Mouse (Mus musculus): ENCODE results near the gene Kidins220. TPM values are rescaled to one million over a fixed set of nuclear protein-coding genes. Genes with fewer than 3 reads are reported as not detected.

Gene Kidins220
- polyA plus RNA-seq, 1 experiment: 44.5 TPM

- no peak overlapping the region for H3K27ac ChIP-seq (ENCODE audit: insufficient read depth, low read length)
- H3K27me3 ChIP-seq (ENCODE audit: control insufficient read depth, insufficient read depth, low read length, poor library complexity, severe bottlenecking): no peaks in the 10 kb centered on the region
- H3K4me3 ChIP-seq (ENCODE audit: low read depth, low read length): no peak overlapping the region
- H3K36me3 ChIP-seq (ENCODE audit: control insufficient read depth, insufficient read depth, low read length, poor library complexity, severe bottlenecking): 0 out of 2 replicates have a peak, but pooled peaks cover 5% of the 10 kb centered on the region
- H3K9ac ChIP-seq (ENCODE audit: low read depth, poor library complexity, severe bottlenecking): no peak overlapping the region
- TF ChIP-seq EP300 (IDR thresholded peaks at IDR 0.05; ENCODE audit: insufficient read depth, low read depth, low read length): no peak
- no peak for TF ChIP-seq POLR2A (IDR thresholded peaks at IDR 0.05; ENCODE audit: insufficient read depth, low read length)
- no peak for TF ChIP-seq CTCF (IDR thresholded peaks at IDR 0.05; ENCODE audit: low read depth, low read length)
- H3K4me1 ChIP-seq (ENCODE audit: control insufficient read depth, insufficient read depth, low read length): no peaks in the 10 kb centered on the region
- no peaks in the 10 kb centered on the region for H3K9me3 ChIP-seq (replicated peaks; ENCODE audit: control insufficient read depth, insufficient read depth, low read length, poor library complexity, severe bottlenecking)
Measured at GRCm38 (mm10) chr12:25012555-25013540, 38.1 kb downstream of the Kidins220 start.

- Histone ChIP-seq H3K36me3 (ENCODE audit: control insufficient read depth, insufficient read depth, low read length, poor library complexity, severe bottlenecking) (0 out of 2 replicates have a peak, but pooled peaks cover 5% of the 10 kb centered on the region), H3K9ac (ENCODE audit: low read depth, poor library complexity, severe bottlenecking) (no peak overlapping the region), H3K27me3 (ENCODE audit: control insufficient read depth, insufficient read depth, low read length, poor library complexity, severe bottlenecking) (no peaks in the 10 kb centered on the region), H3K9me3 (replicated peaks; ENCODE audit: control insufficient read depth, insufficient read depth, low read length, poor library complexity, severe bottlenecking) (no peaks in the 10 kb centered on the region), H3K4me1 (ENCODE audit: control insufficient read depth, insufficient read depth, low read length) (no peaks in the 10 kb centered on the region), H3K4me3 (ENCODE audit: low read depth, low read length) (no peak overlapping the region), H3K27ac (ENCODE audit: insufficient read depth, low read length) (no peak overlapping the region)
- TF ChIP-seq POLR2A (IDR thresholded peaks at IDR 0.05; ENCODE audit: insufficient read depth, low read length) (no peak), CTCF (IDR thresholded peaks at IDR 0.05; ENCODE audit: low read depth, low read length) (no peak), EP300 (IDR thresholded peaks at IDR 0.05; ENCODE audit: insufficient read depth, low read depth, low read length) (no peak)
Measured at GRCm38 (mm10) chr12:25014307-25014927, 39.7 kb downstream of the Kidins220 start.

DNA sequence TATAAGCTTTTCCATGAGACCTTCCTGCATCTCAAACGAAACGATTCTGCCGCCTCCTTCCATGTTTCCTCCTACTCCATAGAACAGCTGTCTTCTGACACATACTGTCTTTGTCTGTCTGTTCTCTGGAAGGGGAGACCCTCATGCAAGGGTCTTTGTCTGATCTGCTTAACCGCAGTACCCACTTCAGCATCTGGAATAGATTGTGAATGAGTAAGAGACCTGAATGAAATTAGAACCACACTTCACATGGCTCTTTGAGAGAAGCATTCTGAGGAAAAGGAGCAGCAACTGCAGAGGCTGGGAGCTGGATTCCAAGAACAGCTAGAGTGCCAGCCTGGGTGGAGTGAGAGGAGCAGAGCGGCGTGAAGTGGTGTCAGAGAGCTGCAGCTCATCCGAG is 40.2 kb downstream of the Kidins220 start:
- no peaks in the 10 kb centered on the region for H3K4me1 ChIP-seq (ENCODE audit: control insufficient read depth, insufficient read depth, low read length)

GRCm38 (mm10) chr12:25016995-25017394 is 42.3 kb downstream of the Kidins220 start:
- Histone ChIP-seq H3K36me3 (ENCODE audit: control insufficient read depth, insufficient read depth, low read length, poor library complexity, severe bottlenecking) (0 out of 2 replicates have a peak, but pooled peaks cover 2% of the 10 kb centered on the region), H3K4me3 (ENCODE audit: low read depth, low read length) (no peak overlapping the region), H3K9me3 (replicated peaks; ENCODE audit: control insufficient read depth, insufficient read depth, low read length, poor library complexity, severe bottlenecking) (no peaks in the 10 kb centered on the region), H3K27me3 (ENCODE audit: control insufficient read depth, insufficient read depth, low read length, poor library complexity, severe bottlenecking) (no peaks in the 10 kb centered on the region), H3K4me1 (ENCODE audit: control insufficient read depth, insufficient read depth, low read length) (no peaks in the 10 kb centered on the region), H3K9ac (ENCODE audit: low read depth, poor library complexity, severe bottlenecking) (no peak overlapping the region), H3K27ac (ENCODE audit: insufficient read depth, low read length) (no peak overlapping the region)
- no peak for TF ChIP-seq CTCF (IDR thresholded peaks at IDR 0.05; ENCODE audit: low read depth, low read length)
- TF ChIP-seq EP300 (IDR thresholded peaks at IDR 0.05; ENCODE audit: insufficient read depth, low read depth, low read length): no peak
- TF ChIP-seq POLR2A (IDR thresholded peaks at IDR 0.05; ENCODE audit: insufficient read depth, low read length): no peak

More for the DNA sequence above, 40.2 kb downstream of the Kidins220 start:
- Histone ChIP-seq H3K4me3 (ENCODE audit: low read depth, low read length) (no peak overlapping the region), H3K36me3 (ENCODE audit: control insufficient read depth, insufficient read depth, low read length, poor library complexity, severe bottlenecking) (0 out of 2 replicates have a peak, but pooled peaks cover 5% of the 10 kb centered on the region), H3K27me3 (ENCODE audit: control insufficient read depth, insufficient read depth, low read length, poor library complexity, severe bottlenecking) (no peaks in the 10 kb centered on the region), H3K9ac (ENCODE audit: low read depth, poor library complexity, severe bottlenecking) (no peak overlapping the region), H3K9me3 (replicated peaks; ENCODE audit: control insufficient read depth, insufficient read depth, low read length, poor library complexity, severe bottlenecking) (no peaks in the 10 kb centered on the region), H3K27ac (ENCODE audit: insufficient read depth, low read length) (no peak overlapping the region)
- TF ChIP-seq EP300 (IDR thresholded peaks at IDR 0.05; ENCODE audit: insufficient read depth, low read depth, low read length) (no peak), CTCF (IDR thresholded peaks at IDR 0.05; ENCODE audit: low read depth, low read length) (no peak), POLR2A (IDR thresholded peaks at IDR 0.05; ENCODE audit: insufficient read depth, low read length) (no peak)

DNA sequence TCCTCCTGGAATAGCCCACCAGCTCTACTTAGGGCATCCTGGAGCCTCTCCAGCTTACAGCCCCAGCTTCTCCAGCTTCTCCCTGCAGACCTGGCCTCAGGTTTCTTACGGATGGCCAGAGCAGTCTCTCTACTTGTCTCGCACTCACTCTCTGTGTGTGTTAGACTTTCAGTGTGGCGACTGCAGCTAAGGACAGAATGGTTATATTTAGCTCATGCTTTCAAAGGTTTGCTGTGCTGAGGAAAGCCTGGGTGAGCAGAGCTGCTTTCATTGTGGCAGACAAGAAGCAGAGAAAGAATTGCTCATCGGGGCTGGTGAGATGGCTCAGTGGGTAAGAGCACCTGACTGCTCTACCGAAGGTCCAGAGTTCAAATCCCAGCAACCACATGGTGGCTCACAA is 46.3 kb downstream of the Kidins220 start:
- H3K27me3 ChIP-seq (ENCODE audit: control insufficient read depth, insufficient read depth, low read length, poor library complexity, severe bottlenecking): no peaks in the 10 kb centered on the region
- H3K27ac ChIP-seq (ENCODE audit: insufficient read depth, low read length): no peak overlapping the region
- no peak overlapping the region for H3K4me3 ChIP-seq (ENCODE audit: low read depth, low read length)
- no peaks in the 10 kb centered on the region for H3K9me3 ChIP-seq (replicated peaks; ENCODE audit: control insufficient read depth, insufficient read depth, low read length, poor library complexity, severe bottlenecking)
- no peak overlapping the region for H3K9ac ChIP-seq (ENCODE audit: low read depth, poor library complexity, severe bottlenecking)
- H3K4me1 ChIP-seq (ENCODE audit: control insufficient read depth, insufficient read depth, low read length): no peaks in the 10 kb centered on the region
- TF ChIP-seq CTCF (IDR thresholded peaks at IDR 0.05; ENCODE audit: low read depth, low read length): no peak
- TF ChIP-seq EP300 (IDR thresholded peaks at IDR 0.05; ENCODE audit: insufficient read depth, low read depth, low read length): no peak
- no peak for TF ChIP-seq POLR2A (IDR thresholded peaks at IDR 0.05; ENCODE audit: insufficient read depth, low read length)
- H3K36me3 ChIP-seq (ENCODE audit: control insufficient read depth, insufficient read depth, low read length, poor library complexity, severe bottlenecking): 0 out of 2 replicates have a peak, but pooled peaks cover 2% of the 10 kb centered on the region

All from ES-Bruce4 (cell line).